Mouse (Mus musculus): ENCODE measurements around the gene Fndc1. TPM values are rescaled to one million over a fixed set of nuclear protein-coding genes. Genes with fewer than 3 reads are reported as not detected.

Fndc1 gene
- total and polyA plus RNA-seq, 3 experiments = 0.14 to 0.34 (median 0.17) TPM

DNA sequence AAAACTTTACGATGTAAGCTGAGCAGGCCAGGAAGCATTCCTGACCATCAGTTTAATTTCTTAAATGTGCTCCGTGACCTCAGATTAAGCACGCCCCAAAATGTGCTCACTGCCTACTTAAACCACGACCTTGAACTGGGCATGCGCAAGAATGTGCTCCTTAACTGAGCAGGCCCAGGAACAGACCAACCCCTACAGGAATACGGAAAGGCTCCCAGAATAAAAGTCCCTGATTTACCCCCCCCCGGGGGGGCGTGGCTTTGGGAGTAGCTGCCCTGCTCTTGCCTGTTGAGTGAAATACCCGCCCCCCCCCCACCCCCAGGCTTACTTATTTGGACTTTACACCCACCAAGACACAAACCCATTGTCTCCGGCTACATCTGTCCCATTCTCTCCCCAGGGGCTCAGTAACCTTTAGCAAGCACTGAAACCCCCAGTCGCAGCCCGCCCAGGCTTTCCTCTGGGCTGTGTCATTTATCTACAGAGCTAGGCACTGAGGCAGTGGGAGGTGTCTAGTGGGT, 48.9 kb upstream of the Fndc1 start (continued):
- no peak for TF ChIP-seq POLR2AphosphoS2 (IDR thresholded peaks at IDR 0.05; ENCODE audit: low read depth, low read length)
- peak; percentile 56; the same call in 1 of the 2 replicates for TF ChIP-seq MEF2A (IDR thresholded peaks at IDR 0.05; ENCODE audit: borderline replicate concordance, low read depth, low read length)
- no peak; the same call in none of the 2 replicates for TF ChIP-seq ETS1 (conservative IDR thresholded peaks at IDR 0.05; ENCODE audit: low read depth, low read length)
- TF ChIP-seq SMC3 (IDR thresholded peaks at IDR 0.05; ENCODE audit: low read depth, low read length) = 0 out of 2 replicates have a peak, but pooled peaks have one; percentile 4

DNA sequence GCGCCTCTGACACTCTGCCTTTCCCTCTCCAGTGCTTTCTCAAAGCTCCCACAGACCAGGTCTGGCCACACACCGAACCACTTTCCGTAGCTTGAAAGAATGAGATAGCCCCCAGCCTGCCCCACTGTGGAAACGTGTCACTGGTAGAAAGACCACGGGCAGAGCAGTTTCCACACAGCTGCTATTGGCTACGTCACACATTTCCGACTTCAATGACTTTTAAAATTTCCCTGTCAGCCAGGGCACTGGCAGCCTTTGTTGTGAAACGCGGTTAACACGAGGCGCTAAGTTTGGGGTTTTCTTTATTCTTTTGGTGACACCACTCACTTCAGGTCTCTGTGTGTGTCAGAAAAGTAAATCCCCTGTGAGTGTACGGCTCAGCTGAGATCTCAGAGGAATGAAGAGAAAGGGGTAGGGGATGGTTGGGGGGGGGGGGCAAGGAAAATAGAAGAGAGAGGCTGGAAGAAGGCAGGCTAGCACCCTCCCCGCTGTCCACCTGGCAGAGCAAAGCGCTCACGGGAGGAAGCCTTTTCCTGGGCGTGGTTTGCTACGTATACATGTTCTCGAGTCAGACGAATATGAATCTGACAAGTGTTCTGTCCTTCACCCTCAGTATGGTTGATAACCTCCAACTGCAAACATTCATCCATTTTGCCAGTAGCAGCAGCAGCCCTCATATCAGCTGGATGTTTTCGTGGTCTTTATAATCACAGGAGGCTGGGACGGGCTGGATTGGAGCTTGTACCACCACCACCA, 47.9 kb upstream of the Fndc1 start:
- peak; percentile 73 for DNase-seq (ENCODE audit: extremely low read depth)
- Histone ChIP-seq H3K4me2 (ENCODE audit: insufficient read depth, low read depth, poor library complexity, severe bottlenecking) (peak overlapping the region; percentile 74), H3K79me2 (replicated peaks; ENCODE audit: control insufficient read depth, extremely low read depth, insufficient read depth, poor library complexity, severe bottlenecking) (no peaks in the 10 kb centered on the region), H3K27ac (ENCODE audit: insufficient read depth, low read depth) (peak overlapping the region; percentile 70), H3K27me3 (replicated peaks) (no peaks in the 10 kb centered on the region), H3K9ac (ENCODE audit: insufficient read depth, low read depth) (peak overlapping the region; percentile 7; the same call in 1 of the 2 replicates), H3K4me3 (replicated peaks in 1 of 3; ENCODE audit: low read depth in 2 of 3, low read length in 2 of 3, poor library complexity in 1 of 3) (peak overlapping the region in 2 of 3 experiments; percentile 26 to 46), H3K36me3 (replicated peaks in 1 of 2; ENCODE audit: control insufficient read depth in 1 of 2, insufficient read depth in 1 of 2, low read length in 1 of 2) (no peaks in the 10 kb centered on the region), H3K9me3 (replicated peaks; ENCODE audit: low read length) (peaks cover 12% of the 10 kb centered on the region), H3K4me1 (ENCODE audit: control insufficient read depth in 1 of 2, insufficient read depth in 2 of 2) (peaks cover 32 to 90% of the 10 kb centered on the region in 2 experiments)
- dilution Hi-C loops (cut with MboI; ENCODE audit: extremely low pct_ligation_motif_present, extremely low pct_unique_long_range_greater_than_20kb, low sequenced_read_pairs) (no loop called here), in situ Hi-C loops (cut with MboI; ENCODE audit: low pct_ligation_motif_present, low pct_unique_long_range_greater_than_20kb, low sequenced_read_pairs) (no loop called here)
- 0 out of 2 replicates have a peak, but pooled peaks have one; percentile 47 for TF ChIP-seq MYC (IDR thresholded peaks at IDR 0.05; ENCODE audit: low read depth, low read length)
- TF ChIP-seq MAX (IDR thresholded peaks at IDR 0.05; ENCODE audit: low read length) = peak; percentile 82
- no peak for TF ChIP-seq IRF4 (IDR thresholded peaks at IDR 0.05; ENCODE audit: low read depth, low read length)
- peak; percentile 10; the same call in 1 of the 2 replicates for TF ChIP-seq EP300 (IDR thresholded peaks at IDR 0.05; ENCODE audit: low read length)
- TF ChIP-seq JUN (IDR thresholded peaks at IDR 0.05; ENCODE audit: insufficient read depth, low read depth, low read length) = no peak
- TF ChIP-seq HCFC1 (IDR thresholded peaks at IDR 0.05; ENCODE audit: low read depth, low read length) = no peak
- TF ChIP-seq TCF12 (IDR thresholded peaks at IDR 0.05; ENCODE audit: low read depth, low read length) = peak; percentile 8
- TF ChIP-seq GABPA (IDR thresholded peaks at IDR 0.05; ENCODE audit: insufficient replicate concordance, low read depth, low read length) = no peak
- TF ChIP-seq NELFE (IDR thresholded peaks at IDR 0.05; ENCODE audit: low read depth, low read length) = no peak
- TF ChIP-seq ETS1 (conservative IDR thresholded peaks at IDR 0.05; ENCODE audit: low read depth, low read length) = peak; percentile 88
- TF ChIP-seq MAFK (IDR thresholded peaks at IDR 0.05; ENCODE audit: insufficient replicate concordance, low read length) = 0 out of 2 replicates have a peak, but pooled peaks have one; percentile 9
- no peak for TF ChIP-seq POLR2AphosphoS2 (IDR thresholded peaks at IDR 0.05; ENCODE audit: low read depth, low read length)
- peak; percentile 54; the same call in 1 of the 2 replicates for TF ChIP-seq TBP (conservative IDR thresholded peaks at IDR 0.05; ENCODE audit: low read depth, low read length)
- TF ChIP-seq CTCF (conservative IDR thresholded peaks at IDR 0.05 in 1 of 2, IDR thresholded peaks at IDR 0.05 in 1 of 2; ENCODE audit: low read depth in 2 of 2, low read length in 2 of 2) = no peak
- 0 out of 2 replicates have a peak, but pooled peaks have one; percentile 49 for TF ChIP-seq MXI1 (IDR thresholded peaks at IDR 0.05; ENCODE audit: low read depth, low read length)
- peak; percentile 61; the same call in 1 of the 2 replicates for TF ChIP-seq MEF2A (IDR thresholded peaks at IDR 0.05; ENCODE audit: borderline replicate concordance, low read depth, low read length)
- TF ChIP-seq ZMIZ1 (IDR thresholded peaks at IDR 0.05; ENCODE audit: low read depth, low read length) = no peak
- TF ChIP-seq BHLHE40 (IDR thresholded peaks at IDR 0.05; ENCODE audit: low read depth, low read length) = peak; percentile 88
- TF ChIP-seq USF1 (IDR thresholded peaks at IDR 0.05; ENCODE audit: low read depth, low read length) = no peak
- TF ChIP-seq POLR2A (IDR thresholded peaks at IDR 0.05; ENCODE audit: low read depth, low read length) = peak; percentile 27; the same call in 1 of the 2 replicates
- TF ChIP-seq SMC3 (IDR thresholded peaks at IDR 0.05; ENCODE audit: low read depth, low read length) = no peak
- TF ChIP-seq CHD2 (IDR thresholded peaks at IDR 0.05; ENCODE audit: low read length) = no peak
